Mouse (Mus musculus) bone marrow macrophage, adult 2 months (primary cell): ENCODE results near the gene D2hgdh. TPM values are rescaled to one million over a fixed set of nuclear protein-coding genes. Genes with fewer than 3 reads are reported as not detected.
"Not testable (repeated sequence)": the region's sequence is repeated elsewhere in the genome, so short reads cannot be mapped to it uniquely, and the experiment has no call there.

ENCODE experiments used
- H3K27ac ChIP-seq: 2 replicates; pipeline ENCODE4 v1.5.1; 2012; ENCODE audit warnings: low read depth, low read length; ENCODE audit not compliant: insufficient read depth
- H3K4me1 ChIP-seq: 2 replicates; pipeline ENCODE4 v1.6.1; 2012; ENCODE audit warnings: low read length; ENCODE audit not compliant: control insufficient read depth, insufficient read depth
- H3K4me3 ChIP-seq: 2 replicates; pipeline ENCODE4 v1.5.1; 2012; ENCODE audit warnings: mild to moderate bottlenecking, low read length, moderate library complexity; ENCODE audit not compliant: insufficient read depth
- CTCF ChIP-seq: IDR thresholded peaks from 2 replicates; pipeline ENCODE4 v1.5.1; 2012; ENCODE audit warnings: low read depth, mild to moderate bottlenecking, low read length, moderate library complexity
- POLR2A ChIP-seq: IDR thresholded peaks from 2 replicates; pipeline ENCODE4 v1.6.1; 2012; ENCODE audit warnings: mild to moderate bottlenecking, low read depth, low read length, borderline replicate concordance
- polyA plus RNA-seq: library from polyadenylated mRNA; stranded (reverse); fragments of >200 nt; gene quantifications from 2 replicates; pipeline ENCODE4 v1.2.4, GENCODE M21; 2012; ENCODE audit not compliant: missing spikeins, insufficient read depth, insufficient read length

The D2hgdh gene
- polyA plus RNA-seq, 1 experiment, result 16.2 TPM

- no peak for TF ChIP-seq CTCF
- TF ChIP-seq POLR2A, result no peak
- no peak overlapping the region for H3K4me3 ChIP-seq
Measured at GRCm38 (mm10) chr1:93857370-93857769, 32.7 kb downstream of the D2hgdh start.

DNA sequence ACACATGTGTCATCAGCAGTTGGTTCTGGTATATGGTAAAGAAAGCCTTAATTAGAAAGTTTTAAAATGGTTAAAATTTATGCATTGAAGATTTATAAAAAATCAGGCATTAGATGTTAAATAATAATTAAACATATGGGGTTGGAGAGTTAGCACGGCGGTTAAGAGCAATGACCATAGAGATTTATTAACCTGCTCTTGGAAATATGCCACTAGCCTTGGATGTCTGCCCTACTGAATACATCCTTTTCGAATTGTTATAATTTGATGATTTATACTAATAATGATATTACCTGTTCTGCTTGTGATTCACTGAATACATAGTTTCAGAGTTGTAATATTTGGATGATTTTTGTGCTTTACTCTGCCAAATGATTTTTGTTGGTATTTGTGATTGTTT lies 33.3 kb downstream of the D2hgdh start:
- Histone ChIP-seq H3K27ac (no peak overlapping the region), H3K4me3 (no peak overlapping the region), H3K4me1 (no peaks in the 10 kb centered on the region)
- TF ChIP-seq POLR2A (no peak), CTCF (no peak)

More at GRCm38 (mm10) chr1:93857370-93857769, 32.7 kb downstream of the D2hgdh start:
- Histone ChIP-seq H3K27ac (no peak overlapping the region), H3K4me1 (no peaks in the 10 kb centered on the region)

DNA sequence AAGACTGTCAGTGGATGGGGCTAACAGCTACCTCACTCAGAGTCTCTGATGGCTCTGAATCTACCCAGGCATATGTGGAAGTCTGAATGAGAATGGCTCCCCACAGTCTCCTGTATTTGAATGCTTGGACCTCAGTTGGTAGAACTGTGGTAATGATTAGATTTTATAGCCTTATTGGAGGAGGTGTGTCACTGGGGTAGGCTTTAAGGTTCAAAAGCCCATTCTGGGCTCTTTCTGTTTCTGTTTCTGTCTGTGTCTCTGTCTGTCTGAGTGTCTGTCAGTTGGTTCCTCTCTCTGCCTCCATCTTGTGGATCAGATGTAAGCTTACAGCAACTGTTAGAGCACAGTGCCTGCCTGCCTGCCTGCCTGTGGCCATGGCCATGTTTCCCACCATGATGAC lies 34.9 kb downstream of the D2hgdh start:
- H3K27ac ChIP-seq, result no peak overlapping the region
- H3K4me3 ChIP-seq, result no peak overlapping the region
- no peak for TF ChIP-seq CTCF
- TF ChIP-seq POLR2A, result no peak
- H3K4me1 ChIP-seq, result no peaks in the 10 kb centered on the region

DNA sequence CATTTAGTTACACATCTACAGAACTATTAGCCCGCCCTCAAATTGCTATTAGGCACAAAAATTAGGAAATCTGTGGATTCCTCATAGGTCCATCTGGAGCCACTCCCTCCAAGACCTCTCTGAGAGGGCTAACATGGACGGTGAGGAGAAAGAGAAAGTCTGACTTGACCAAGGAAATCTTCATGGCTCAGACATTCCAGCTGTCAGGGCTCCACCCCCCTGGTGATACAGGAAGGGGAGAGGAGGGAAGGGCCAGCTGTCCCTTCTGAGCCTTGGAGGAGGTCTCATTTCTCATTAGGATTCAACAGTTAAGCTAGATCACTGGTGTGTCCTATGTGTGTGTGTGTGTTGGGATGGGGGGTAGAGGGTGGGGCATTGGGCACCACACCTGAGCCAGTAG lies 36.3 kb downstream of the D2hgdh start, which contains the start of gene Gal3st2:
TSS of gene Gal3st2 (plus strand) at position 259 of the 400 bp plus-strand sequence.
- not testable (repeated sequence) for H3K27ac ChIP-seq

GRCm38 (mm10) chr1:93871594-93872105 lies 46.9 kb downstream of the D2hgdh start:
- not testable (repeated sequence) for H3K4me1 ChIP-seq, H3K27ac ChIP-seq, H3K4me3 ChIP-seq

More for the DNA sequence above, 36.3 kb downstream of the D2hgdh start, which contains the start of gene Gal3st2:
- not testable (repeated sequence) for H3K4me1 ChIP-seq, H3K4me3 ChIP-seq

GRCm38 (mm10) chr1:93874405-93874804 lies 49.7 kb downstream of the D2hgdh start:
- not testable (repeated sequence) for H3K4me3 ChIP-seq, H3K27ac ChIP-seq, H3K4me1 ChIP-seq

DNA sequence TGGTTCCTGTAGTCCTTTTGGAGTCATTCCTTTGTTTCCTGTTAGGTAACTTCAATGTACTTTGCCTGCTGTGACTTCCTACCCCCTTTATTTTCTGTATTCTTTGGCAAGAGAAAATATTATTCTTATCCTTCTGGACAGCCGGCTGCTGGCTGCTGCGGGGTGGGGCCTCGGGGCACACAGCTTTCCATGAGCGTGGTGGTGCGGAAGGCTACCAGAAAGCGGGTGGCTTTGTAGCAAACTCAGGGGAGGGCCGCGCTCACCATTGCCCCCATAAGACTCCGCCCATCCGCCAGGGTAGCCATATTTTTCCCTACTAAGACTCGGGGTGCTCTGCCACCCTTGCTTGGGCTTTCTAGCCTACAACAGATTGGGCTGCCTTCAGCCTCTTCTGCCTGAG lies 57.1 kb downstream of the D2hgdh start:
- H3K27ac ChIP-seq, H3K4me1 ChIP-seq, H3K4me3 ChIP-seq: not testable (repeated sequence)

GRCm38 (mm10) chr1:93890936-93891335 lies 66.2 kb downstream of the D2hgdh start:
- H3K27ac ChIP-seq, H3K4me1 ChIP-seq, H3K4me3 ChIP-seq: not testable (repeated sequence)

GRCm38 (mm10) chr1:93897395-93897794 lies 72.7 kb downstream of the D2hgdh start:
- H3K4me1 ChIP-seq, H3K27ac ChIP-seq, H3K4me3 ChIP-seq: not testable (repeated sequence)

GRCm38 (mm10) chr1:93901291-93901690 lies 76.6 kb downstream of the D2hgdh start:
- H3K4me3 ChIP-seq, H3K27ac ChIP-seq, H3K4me1 ChIP-seq: not testable (repeated sequence)

Other genes with a start within 250 kb of the D2hgdh start
- 61.3 and 66.3 TPM in 2 replicates for gene Stk25, start 166.2 kb upstream of the D2hgdh start, polyA plus RNA-seq
- 0.63 TPM in 1 of 2 replicates, not detected in the other for gene Bok, start 139.2 kb upstream of the D2hgdh start, polyA plus RNA-seq
- gene Atg4b, start 73.4 kb upstream of the D2hgdh start, polyA plus RNA-seq, result 43.8 and 51.6 TPM in 2 replicates
- 22.1 and 22.2 TPM in 2 replicates for gene Thap4, start 70.0 kb upstream of the D2hgdh start, polyA plus RNA-seq
- 36.8 and 46.8 TPM in 2 replicates for gene Dtymk, start 23.0 kb upstream of the D2hgdh start, polyA plus RNA-seq
- gene Ing5, start 20.9 kb upstream of the D2hgdh start, polyA plus RNA-seq, result 10.7 and 12.4 TPM in 2 replicates
- gene Gal3st2, start 36.4 kb downstream of the D2hgdh start, polyA plus RNA-seq, result not detected in 2 replicates
- gene Gal3st2b, start 93.4 kb downstream of the D2hgdh start, polyA plus RNA-seq, result not detected in 2 replicates
- 0.08 and 0.13 TPM in 2 replicates for gene Gal3st2c, start 165.6 kb downstream of the D2hgdh start, polyA plus RNA-seq
- not detected in 2 replicates for gene Neu4, start 195.5 kb downstream of the D2hgdh start, polyA plus RNA-seq
- gene Pdcd1, start 227.6 kb downstream of the D2hgdh start, polyA plus RNA-seq, result not detected in 2 replicates